Mouse (Mus musculus) v-Abl transformed pro-B cells (cell line): ENCODE results near the gene Osbpl2.

ENCODE experiments used
- in situ Hi-C, 2 experiments: fragments of 400-800 bp; cut with MboI; formaldehyde crosslinking; loops; one replicate each; pipeline ENCODE4 v1.15.1; 2025; ENCODE audit not compliant: unreplicated experiment in 2 of 2

The Osbpl2 gene

DNA sequence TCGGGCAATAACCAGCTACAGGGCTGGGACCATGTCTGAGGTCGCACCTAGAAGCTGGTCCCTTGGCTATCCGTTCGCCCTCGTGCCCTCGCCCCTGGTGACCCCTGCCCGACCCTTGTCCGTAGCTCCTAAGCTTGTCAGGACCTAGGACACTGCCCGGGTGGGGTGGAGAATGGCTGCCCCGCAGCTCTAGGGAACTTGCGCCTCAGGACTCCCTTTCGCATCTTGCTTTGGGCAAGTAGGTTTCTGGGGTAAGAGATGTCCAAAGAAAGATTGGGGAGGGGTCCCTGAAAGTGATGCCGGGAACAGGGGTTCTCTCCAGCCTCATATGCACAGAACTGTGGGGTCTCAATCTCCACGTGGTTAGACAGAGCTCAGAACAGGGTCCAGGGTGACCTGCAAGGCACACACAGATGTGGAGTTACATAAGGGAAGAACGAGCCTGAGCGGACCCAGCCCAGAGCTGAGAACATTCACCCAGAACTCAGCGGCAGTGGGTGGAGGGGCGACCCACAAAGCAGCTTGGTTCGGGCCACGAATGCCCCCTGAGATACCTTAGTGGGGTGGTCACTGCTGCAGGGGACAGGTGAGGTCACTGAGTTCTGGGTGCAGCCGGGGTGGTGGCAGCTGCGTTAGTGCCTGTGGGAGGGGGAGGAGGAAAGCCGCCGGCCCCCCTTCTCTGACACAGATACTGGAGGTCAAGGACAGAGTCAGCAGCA is 14.3 kb upstream of the Osbpl2 start:
- in situ Hi-C loops, result no loop called here

DNA sequence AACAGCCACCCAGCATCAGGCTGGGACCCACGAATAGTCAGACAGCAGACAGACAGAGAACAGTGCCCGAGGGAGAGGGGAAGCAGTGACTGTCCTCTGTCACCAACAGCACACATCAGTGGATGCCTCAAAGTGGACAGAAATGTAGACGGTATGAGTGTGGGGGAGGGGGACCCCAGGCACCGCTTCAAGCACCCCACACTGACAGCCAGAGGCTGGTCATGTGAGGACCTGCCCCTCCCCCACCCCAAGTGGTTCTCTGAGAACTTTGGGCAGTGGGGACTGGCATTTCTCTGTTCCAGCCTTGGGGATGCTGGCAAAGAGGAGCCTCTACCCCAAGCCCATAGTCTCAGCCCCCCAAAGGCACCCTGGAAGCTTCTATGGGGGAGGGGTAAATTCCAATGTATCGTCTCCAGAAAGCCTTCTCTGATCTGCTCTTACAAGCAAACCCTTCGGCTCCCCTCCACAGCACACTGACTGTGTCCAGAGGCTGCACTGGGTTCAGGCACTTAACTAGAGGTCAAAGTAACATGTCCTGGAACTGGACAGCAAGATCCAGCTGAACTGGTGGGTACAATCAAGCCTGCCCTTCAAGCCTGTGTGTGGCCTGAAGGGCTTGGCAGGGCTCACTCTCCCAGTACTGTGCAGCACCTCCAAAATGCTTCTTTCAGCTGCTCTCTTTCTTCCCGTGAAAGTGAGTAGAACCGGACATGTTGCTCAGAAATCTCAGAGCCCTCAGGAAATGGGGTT is 13.5 kb upstream of the Osbpl2 start:
- in situ Hi-C loops, result no loop called here

DNA sequence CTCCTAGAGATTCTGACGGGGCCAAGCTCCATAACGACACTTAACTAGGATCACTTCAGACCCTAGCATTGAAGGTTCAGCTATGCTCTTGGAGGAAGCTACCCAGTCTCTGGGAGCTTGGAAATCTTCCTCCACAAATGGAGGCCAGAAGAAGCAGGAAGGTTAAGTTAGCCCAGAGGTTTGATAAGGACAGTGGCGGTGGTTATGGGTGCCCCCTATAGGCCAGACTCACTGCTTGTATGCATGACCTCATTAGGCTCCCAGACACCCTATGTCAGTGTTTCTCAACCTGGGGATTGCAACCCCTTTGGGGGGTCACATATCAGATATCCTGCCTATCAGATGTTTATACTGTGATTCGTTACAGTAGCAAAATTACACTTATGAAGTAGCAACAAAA is 12.0 kb upstream of the Osbpl2 start:
- in situ Hi-C loops, result no loop called here

DNA sequence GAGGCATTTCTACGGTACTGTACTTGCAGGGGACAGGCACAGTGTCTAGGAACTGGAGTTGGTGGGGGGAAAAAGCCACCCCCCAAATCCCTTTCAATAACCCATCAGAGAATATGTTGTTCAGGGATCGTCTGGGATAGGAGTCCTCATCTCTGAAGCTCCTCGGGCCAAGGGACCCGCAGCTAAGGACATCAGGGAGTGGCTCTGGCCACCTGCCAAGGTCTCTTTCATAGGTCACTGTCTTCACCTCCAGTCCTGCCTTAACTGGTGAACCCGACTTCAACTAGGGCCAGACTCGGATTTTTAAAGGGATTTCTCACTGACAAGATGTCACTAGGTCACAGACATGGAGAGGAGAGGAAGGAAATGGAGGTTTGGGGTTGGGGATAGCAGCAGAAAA is 10.8 kb upstream of the Osbpl2 start:
- in situ Hi-C loops, result no loop called here

DNA sequence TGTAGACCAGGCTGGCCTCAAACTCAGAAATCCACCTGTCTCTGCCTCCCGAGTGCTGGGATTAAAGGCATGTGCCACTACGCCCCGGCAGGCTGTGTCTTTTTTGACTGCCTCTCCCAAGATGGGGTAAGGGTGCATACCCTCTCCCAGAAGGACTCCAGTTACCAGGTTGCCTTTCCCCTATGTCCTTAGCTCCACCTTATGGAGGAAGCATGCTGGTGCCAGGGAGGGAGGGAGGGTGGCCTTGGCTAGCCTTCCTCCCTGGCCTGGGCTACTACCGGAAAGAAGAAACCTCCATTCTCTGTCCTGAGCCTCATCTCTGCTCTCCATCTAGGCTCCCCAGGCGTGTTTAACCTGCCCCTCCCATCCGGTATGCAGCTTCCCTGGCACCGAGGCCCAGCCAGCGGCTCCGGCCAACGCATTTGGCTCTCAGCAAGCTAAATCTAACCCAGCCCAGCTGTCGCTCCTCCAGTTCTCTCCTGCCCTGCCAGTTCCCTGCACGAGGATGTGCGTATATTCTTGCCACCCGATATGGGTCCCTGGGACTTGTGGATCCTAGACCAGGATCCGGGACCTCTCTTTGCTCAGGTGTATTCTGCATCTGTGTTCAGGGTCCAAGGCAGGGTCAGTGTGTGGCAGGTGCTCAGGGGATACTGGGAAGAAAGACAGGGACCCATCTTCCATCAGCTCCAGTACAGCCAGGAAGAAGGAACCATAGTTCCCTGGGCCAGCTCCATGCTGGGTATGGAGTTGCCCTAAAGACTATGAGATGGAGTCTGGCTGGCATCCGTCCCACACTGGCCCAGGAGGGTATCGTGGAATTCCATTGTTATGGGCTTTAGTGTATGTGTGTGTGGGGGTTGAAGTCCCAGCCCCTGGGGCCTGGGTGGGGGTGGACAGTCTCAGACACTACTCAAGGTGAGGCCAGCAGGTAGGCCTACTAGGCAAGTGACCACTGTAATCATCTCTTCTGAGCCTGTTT is 4.9 kb upstream of the Osbpl2 start:
- in situ Hi-C loops, result loop anchor here in 1 of 2 experiments (5.0 kb wide), 1 partner anchor 37 kb away; no protein-coding TSS in a partner anchor

DNA sequence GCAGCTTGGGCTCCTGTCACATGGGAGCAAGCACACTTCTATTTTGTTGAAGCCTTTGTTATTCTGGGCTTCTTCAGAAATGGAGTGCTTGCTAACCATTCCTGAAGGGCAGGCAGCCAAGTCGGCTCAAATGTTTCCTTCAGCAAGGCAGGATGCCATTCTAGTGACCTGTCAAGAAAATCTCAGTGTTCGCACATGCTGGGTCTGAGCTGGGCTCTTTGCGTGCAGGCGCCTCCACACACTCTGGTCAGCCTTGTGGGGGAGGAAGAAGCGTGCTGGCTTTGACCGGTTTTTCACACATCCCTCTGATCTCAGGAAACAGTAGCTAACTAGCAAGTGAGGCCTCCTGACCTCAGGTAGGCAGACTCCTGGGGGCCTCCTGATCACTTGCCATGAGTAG is 3.8 kb upstream of the Osbpl2 start:
- in situ Hi-C loops, result no loop called here

DNA sequence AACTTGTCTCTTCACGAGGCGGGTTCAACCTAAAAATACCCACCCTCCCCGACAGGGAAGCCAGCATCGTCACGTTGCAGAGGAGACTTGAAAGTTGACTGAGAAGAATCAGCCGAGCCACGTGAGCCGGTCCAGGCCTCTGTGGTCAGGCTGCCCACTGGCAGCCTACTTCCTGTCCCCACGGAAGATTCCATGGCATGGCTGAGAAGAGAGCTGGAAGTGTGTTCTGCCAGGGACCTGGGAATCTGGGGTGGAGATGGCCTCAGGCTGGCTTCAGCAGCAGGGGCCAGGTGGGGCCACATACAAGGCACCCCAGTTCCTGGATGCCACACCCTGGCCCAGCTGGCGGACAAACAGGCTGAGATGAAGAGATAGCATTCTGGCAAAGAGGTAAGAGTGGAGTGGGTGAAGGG is 3.0 kb upstream of the Osbpl2 start:
- in situ Hi-C loops, result no loop called here

DNA sequence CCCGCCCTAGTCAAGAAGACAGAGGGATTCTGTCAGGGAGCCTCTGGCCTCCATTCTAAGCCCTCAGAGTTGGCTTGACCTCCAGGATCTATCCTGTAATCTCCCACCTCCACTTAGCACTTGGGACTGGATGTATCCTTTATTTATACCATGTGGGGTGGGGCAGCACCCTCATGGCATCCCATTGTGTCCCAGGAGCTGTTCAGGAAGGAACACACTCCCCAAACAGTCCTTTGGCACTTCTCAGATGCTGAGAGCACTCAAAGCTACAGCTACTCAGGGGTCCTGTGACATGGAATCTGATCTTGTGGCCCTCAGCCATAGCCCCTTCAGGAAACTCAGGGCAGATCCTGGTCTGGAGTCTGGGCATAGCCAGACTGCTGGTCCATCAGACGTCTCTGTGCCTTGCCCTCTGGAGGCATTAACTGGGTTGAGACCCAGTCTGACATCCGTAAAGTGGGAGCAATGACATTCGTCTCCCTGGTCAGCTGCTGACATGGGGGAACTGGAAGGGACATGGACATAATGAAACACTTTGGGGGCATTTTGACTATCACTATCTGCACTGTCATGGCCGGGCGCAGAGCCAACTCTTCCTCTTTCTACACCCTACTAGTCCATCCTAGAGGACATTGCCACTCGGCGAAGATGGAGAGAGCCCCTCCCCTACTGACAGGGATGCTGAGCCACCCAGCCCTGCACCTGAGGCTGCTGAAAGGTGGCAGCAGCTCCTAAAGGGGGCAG is 2.2 kb upstream of the Osbpl2 start:
- in situ Hi-C loops, result no loop called here

DNA sequence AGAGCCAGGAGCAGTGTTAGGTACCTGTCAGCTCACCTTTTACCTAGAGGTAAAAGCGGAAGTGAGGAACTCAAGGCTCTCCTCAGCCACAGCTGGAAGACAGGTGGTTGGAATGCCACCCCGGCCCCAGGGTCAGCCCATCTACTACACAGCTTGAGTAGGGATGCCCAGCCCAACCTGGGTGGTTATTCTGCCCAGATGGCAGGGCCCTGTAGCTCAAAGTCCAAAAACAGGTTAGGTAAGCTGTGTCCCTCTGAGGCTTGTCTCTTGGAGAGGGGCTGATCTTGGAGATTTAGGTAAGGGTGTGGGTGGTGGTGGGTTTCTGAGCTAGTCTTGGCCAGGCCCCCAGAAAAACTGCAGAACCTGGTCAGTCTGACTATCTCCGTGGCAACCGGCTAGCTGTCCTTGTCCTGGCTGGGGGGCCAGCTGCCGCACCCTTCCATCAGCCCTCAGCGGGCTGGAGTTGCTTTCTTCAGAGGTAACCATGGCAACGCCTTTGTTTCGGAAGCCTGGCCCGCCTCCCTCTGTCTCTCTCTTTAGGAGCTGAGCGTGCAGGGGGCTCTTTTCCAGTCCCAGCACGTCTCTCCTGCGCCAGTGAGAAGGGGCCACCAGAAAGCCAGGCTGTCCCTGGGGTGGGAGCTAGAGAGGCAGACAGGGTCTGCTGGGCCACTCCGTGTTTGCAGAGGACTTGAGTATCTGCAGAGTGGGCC is 1.5 kb upstream of the Osbpl2 start:
- in situ Hi-C loops, result no loop called here

DNA sequence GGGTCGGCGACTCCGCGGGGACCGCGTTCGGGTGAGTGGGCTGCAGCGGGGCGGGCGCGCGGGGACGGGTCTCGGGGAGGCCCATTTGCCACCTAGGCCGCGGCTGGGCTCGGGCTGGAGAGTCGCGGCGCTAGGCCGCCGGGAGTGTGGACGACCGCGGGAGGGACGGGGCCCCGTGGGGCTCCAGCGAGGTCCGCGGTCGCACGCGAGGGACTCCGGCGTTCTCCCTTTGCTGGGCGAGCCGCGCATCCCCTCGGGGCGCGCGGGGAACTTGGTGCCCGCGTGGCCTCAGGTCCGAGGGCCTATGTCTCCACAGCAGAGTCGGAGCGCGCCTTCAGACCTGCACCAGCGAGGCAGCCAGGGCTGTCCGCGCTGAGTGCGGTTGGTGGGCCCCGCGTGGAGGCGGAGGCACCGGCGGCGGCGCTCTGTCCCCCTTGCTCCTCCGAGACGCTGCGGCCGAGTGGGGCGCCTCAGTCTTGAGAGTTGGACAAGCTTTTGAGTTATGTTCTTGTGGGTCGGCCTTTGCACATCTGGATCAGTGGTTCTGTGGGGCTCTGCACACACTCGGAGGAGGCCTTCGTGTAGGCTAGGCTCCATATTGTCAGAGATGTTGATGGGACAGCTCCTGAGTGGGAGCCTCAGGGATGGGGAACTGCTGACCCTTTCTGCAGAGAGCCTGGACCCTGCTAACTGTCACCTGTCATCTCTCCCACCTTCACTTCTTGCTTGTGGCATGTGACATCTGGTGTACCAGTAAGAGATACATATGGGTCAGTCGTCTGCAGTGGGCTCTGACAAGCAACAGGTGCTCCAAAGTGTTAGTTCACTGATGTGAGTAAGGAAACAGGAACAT is 559 bp downstream of the Osbpl2 start:
- in situ Hi-C loops, result loop anchor here in 1 of 2 experiments (5.0 kb wide), 2 partner anchors 72 to 207 kb away; no protein-coding TSS in a partner anchor

DNA sequence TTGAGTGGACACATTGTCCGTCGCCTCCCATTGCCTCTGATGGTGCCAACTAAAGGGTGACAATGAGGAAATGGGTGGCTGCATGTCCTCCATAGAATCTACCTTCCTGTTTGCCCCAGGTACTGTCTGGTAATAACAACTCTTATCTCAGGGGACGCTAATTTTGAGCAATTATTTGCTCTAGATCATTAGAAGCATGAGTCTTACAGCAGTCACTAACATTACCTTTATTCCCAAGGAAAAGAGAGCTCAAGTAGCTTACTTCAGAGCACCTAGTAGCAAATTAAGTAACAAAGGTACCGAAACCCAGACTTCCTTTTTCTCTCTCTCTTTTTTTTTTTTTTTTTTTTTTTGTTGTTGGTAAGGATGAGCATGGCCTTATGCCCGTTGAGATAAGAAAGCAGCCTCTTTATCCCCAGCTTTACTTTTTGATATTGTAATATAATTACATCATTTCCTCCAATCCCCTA is 1.2 kb downstream of the Osbpl2 start:
- in situ Hi-C loops, result loop anchor here in 1 of 2 experiments (5.0 kb wide), 2 partner anchors 73 to 208 kb away; no protein-coding TSS in a partner anchor

DNA sequence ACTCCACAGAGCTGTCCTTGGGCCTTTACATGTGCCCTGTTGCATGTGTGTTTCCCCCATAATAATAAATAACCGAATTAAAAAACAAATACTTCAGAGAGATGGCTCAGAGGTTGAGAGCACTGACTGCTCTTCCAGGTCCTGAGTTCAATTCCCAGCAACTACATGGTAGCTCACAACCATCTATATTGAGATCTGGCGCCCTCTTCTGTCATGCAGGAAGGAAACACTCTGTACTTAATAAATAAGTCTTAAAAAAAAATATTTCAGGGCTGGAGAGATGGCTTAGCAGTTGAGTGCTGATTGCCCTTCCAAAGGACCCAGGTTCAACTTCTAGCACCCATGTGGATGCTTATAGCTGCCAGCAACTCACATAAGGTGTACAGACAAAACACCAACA is 5.1 kb downstream of the Osbpl2 start:
- in situ Hi-C loops, result loop anchor here in 1 of 2 experiments (5.0 kb wide), 2 partner anchors 77 to 212 kb away; no protein-coding TSS in a partner anchor

DNA sequence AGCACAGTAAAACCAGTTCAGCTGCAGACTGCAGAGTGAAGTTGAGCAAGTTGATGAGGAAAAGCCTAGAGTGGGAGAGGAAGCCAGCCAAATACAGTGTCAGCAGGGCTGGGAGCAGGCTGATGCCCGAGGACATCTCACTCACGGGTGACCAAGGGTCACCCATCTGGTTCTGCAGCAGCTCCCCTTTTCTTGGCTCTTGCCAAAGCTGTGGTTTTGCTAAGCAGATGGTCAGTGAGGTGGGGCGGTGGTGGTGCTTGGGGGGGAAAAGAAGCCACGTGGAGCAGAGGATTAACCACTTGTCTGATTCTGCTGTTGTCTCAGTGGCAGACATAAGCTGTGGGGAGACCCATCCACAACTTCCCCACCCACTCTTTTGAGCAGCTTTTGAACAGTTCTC is 7.1 kb downstream of the Osbpl2 start:
- in situ Hi-C loops, result loop anchor here in 1 of 2 experiments (5.0 kb wide), 1 partner anchor 74 kb away; no protein-coding TSS in a partner anchor

DNA sequence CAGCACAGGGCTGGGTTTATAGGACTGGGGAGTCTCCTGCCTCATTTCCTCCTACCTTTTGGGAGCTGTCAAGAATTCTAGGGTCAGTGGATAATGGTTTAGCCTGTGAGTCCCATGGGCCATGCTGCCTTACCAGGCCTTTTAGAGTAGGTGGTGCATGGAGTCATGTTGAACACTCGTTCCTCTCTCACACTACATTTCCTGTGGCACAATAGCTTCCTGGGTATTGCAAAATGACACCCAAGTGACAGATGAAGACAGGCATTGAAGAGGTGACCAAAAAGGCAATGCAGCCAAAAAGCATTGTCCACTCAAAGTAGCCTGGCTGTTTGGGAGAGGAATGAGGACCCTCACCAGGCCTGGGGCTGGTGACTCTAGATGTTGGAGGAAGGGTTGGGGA is 8.6 kb downstream of the Osbpl2 start:
- in situ Hi-C loops, result loop anchor here in 1 of 2 experiments (5.0 kb wide), 1 partner anchor 75 kb away; no protein-coding TSS in a partner anchor

DNA sequence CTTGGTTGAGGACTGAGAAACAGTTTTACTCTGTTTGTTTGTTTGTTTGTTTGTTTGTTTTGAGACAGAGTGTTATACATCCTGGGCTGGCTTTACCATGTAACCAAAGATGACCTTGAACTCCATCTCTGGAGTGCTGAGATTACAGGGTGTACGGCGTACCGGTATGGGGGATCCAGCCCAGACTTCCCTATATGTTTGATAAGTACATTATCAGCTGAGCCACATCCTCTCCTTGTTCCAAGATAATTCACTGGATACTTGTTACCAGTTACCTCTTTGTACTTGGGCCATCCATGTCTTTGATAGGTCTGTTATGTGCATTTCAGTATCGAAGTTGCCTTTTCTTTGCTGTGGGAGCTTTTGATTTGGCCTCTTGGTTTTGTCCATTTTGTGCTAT is 14.1 kb downstream of the Osbpl2 start:
- in situ Hi-C loops, result no loop called here

DNA sequence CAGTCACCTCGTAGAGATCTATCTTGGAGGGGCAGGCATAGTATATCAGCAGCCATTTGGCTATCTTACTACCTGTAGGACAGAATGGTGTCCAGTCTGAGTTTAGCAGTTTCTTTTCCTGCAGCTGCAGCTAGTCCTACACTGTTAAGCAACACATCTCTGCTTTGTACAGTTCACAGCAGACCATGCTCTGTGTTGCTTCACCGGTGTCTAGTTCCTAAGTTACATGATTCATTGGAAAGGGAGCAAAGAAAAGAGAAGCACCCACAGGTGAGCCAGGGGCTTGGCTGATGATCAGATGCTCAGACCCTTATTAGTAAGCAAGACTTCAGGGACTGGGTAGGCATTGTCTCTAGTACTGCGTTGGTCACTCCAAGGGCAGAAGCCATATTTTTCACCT is 14.8 kb downstream of the Osbpl2 start:
- in situ Hi-C loops, result no loop called here

DNA sequence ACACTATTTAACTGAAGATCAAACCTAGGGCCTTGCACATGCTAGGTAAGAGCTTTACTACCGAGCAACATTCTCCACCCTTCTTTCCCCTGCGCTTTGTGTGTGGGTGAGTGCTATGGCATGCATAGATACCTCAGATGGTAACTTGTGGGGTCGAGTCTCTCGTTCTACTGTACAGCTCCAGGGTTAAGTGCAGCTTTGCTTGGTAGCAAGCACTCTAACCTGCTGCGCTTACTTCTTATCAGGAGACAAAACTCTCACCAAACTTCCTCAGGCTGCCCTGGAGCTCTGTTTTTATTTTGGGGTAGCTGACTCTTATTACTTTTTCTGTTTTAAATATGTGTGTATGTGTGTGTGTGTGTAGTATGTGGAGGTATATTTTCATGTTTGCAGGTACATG is 16.3 kb downstream of the Osbpl2 start:
- in situ Hi-C loops, result no loop called here

DNA sequence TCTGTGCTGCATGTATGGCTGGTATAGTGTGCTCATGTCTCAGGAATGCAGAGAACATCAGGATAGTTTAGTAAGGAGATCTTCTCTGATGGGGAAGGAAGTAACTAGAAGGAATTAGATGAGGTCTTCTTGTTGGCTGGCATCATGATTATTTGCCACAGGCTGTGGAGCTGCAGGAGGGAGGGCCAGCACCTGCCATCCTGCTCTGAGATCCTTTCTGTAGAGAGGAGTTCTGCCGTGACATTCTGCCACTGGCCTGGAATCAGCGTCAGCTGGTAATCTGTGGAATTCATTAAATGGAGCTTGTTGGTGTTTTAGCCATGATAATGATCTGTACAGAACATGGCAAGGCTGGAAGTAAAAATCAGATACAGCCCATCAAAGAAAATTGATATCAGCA is 27.0 kb downstream of the Osbpl2 start:
- in situ Hi-C loops, result no loop called here
